Mouse (Mus musculus): Measurements from ENCODE around the gene Cysltr2.
A peak's percentile ranks its signal among the peaks of the same experiment; 100 is the strongest.

The Cysltr2 gene

DNA sequence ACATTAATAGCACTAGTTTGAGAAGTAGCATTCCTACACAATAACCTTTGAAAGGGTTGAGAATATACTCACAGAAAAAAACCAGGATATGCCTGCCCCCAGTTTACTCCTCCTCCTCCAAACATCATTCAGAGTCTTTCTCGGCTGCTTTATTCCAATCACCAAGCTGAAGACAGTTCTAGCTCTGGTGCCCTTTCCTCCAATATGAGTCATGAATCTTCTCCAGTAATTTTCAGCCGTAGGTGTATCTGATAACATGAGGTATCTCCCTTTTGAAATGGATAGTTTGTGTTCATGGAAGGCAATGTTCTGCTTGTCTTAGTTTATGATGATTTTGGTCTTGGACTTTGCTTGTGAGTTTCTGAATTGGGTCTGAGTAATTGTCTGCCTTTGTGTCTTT, 62.9 kb downstream of the Cysltr2 start:
- DNase-seq (ENCODE audit: low spot score in 2 of 2) = no peak

DNA sequence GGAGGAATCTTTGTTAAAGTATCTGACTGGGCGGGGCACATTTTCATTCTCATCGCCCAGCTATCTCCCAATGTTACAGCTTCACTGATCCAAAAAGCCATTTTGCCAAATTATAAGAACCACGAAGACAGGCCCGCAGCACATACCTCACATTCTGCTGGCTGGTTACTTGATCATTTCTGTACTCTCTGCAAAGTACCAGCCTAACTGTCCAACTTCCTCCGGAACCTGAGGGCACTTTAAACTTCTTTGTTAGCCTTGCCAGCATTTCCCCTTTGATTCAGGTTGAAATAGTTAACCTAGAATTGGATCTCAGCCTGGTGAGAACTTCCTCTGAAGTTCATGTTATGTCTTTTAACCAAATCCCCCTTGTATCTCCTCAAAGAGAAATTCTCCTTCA, 63.8 kb downstream of the Cysltr2 start:
- DNase-seq (ENCODE audit: low spot score in 2 of 2) = no peak

GRCm38 (mm10) chr14:72983456-72983855, 65.5 kb downstream of the Cysltr2 start:
- DNase-seq (ENCODE audit: low spot score in 2 of 2) = peak; percentile 91 to 93

- DNase-seq (ENCODE audit: low spot score in 2 of 2) = no peak
Measured at GRCm38 (mm10) chr14:72982981-72983436, 65.9 kb downstream of the Cysltr2 start.

DNA sequence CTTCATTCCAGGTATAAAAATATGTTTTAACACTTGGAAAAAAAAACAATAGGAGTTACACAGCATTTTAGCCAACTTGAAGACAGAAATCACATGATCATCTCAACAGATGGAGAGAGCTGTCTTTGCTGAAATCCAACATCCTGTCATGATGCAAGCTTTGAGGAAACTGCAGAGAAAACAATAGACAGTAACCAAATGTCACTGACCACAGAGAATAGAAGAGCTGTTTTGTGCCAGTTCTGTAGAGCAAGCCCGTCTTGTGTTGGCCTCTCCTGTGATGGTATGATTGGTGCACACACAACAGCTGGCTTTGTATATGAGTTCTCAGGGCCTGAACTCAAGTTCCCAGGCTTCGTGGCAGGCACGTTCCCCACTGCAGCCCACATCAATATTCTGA, 68.2 kb downstream of the Cysltr2 start:
- DNase-seq (ENCODE audit: low spot score in 2 of 2) = peak in 1 of 2 experiments; percentile 18

DNA sequence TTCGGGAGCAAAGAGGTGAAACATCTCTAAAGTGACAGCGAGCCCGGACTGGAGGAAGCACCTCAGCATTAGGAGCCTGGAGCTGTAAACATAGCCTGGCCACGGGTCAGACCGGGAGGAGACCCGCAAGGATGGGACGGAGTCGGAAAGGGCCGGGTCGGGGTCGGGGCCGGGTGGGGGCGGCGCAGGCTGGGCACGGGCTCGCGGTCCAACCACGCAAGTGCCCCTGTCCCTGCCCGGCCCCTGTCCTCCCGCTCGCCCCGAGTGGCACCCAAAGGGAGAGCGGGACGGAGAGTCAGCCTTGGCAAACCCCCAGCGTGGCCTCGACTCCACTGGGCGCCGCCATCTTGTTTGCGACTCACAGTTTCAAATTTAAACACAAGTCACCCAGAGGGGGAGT, 68.8 kb downstream of the Cysltr2 start:
- DNase-seq (ENCODE audit: low spot score in 2 of 2) = peak in 1 of 2 experiments; percentile 17

GRCm38 (mm10) chr14:72976111-72976510, 72.8 kb downstream of the Cysltr2 start:
- DNase-seq (ENCODE audit: low spot score in 2 of 2) = no peak

Data from right cerebral cortex, postnatal 10 days (tissue).